Mouse (Mus musculus) MEL (cell line): Measurements from ENCODE around the gene Galnt15. TPM values are rescaled to one million over a fixed set of nuclear protein-coding genes. Genes with fewer than 3 reads are reported as not detected.
A peak's percentile ranks its signal among the peaks of the same experiment; 100 is the strongest.

Source experiments
- DNase-seq: peaks from one replicate; pipeline ENCODE4 v3.0.0; 2011; ENCODE audit warnings: low read depth, low spot score
- H3K27ac ChIP-seq: 2 replicates; pipeline ENCODE4 v1.5.1; 2012; ENCODE audit warnings: low read depth, mild to moderate bottlenecking, control low read depth, low read length, moderate library complexity; ENCODE audit not compliant: control insufficient read depth
- H3K27me3 ChIP-seq, 2 experiments: fragments of 150-350 bp in 1 of 2; sonication (generic) in 1 of 2; 2 replicates each; pipeline ENCODE4 v1.6.1; 2012; ENCODE audit warnings: low read length in 2 of 2, mild to moderate bottlenecking in 2 of 2, improper control_type of control experiment in 1 of 2, moderate library complexity in 1 of 2; ENCODE audit not compliant: insufficient read depth in 2 of 2, control insufficient read depth in 1 of 2
- H3K36me3 ChIP-seq, 2 experiments: 2 replicates each; pipeline ENCODE4 v1.6.1; 2012 to 2014; ENCODE audit warnings: low read length in 2 of 2, improper control_type of control experiment in 1 of 2, inconsistent platforms in 1 of 2, mild to moderate bottlenecking in 1 of 2; ENCODE audit not compliant: insufficient read depth in 2 of 2, control insufficient read depth in 1 of 2
- H3K4me1 ChIP-seq, 2 experiments: fragments of 150-350 bp in 1 of 2; sonication (generic) in 1 of 2; 2 replicates each; pipeline ENCODE4 v1.6.1; 2012; ENCODE audit warnings: low read length in 2 of 2, improper control_type of control experiment in 1 of 2, mild to moderate bottlenecking in 1 of 2; ENCODE audit not compliant: insufficient read depth in 2 of 2, control insufficient read depth in 1 of 2
- H3K4me3 ChIP-seq, 2 experiments: fragments of 150-350 bp in 1 of 2; sonication (generic) in 1 of 2; 2 replicates each; pipeline ENCODE4 v1.5.1; 2012; ENCODE audit warnings: low read depth in 2 of 2, low read length in 2 of 2, mild to moderate bottlenecking in 2 of 2, moderate library complexity in 2 of 2, control low read depth in 1 of 2, improper control_type of control experiment in 1 of 2; ENCODE audit not compliant: control insufficient read depth in 1 of 2, insufficient read depth in 1 of 2
- H3K79me2 ChIP-seq: 2 replicates; pipeline ENCODE4 v1.6.1; 2012; ENCODE audit warnings: mild to moderate bottlenecking, low read length, moderate library complexity; ENCODE audit not compliant: control insufficient read depth, poor library complexity, insufficient read depth
- H3K9ac ChIP-seq: 2 replicates; pipeline ENCODE4 v1.6.1; 2012; ENCODE audit warnings: low read depth, mild to moderate bottlenecking, control low read depth, low read length, moderate library complexity; ENCODE audit not compliant: control insufficient read depth, poor library complexity, severe bottlenecking
- H3K9me3 ChIP-seq: fragments of 150-350 bp; sonication (generic); replicated peaks from 2 replicates; pipeline ENCODE4 v1.6.1; 2012; ENCODE audit warnings: mild to moderate bottlenecking, low read length, improper control_type of control experiment, moderate library complexity; ENCODE audit not compliant: insufficient read depth
- E2F4 ChIP-seq: IDR thresholded peaks from 2 replicates; pipeline ENCODE4 v1.6.1; 2011; ENCODE audit warnings: low read depth, low read length, improper control_type of control experiment, borderline replicate concordance
- GABPA ChIP-seq: IDR thresholded peaks from 2 replicates; pipeline ENCODE4 v1.6.1; 2012; ENCODE audit warnings: low read depth, mild to moderate bottlenecking, inconsistent platforms, low read length, improper control_type of control experiment, moderate library complexity
- GATA1 ChIP-seq: IDR thresholded peaks from 2 replicates; pipeline ENCODE4 v1.6.1; 2011; ENCODE audit warnings: low read depth, low read length, improper control_type of control experiment
- HCFC1 ChIP-seq: IDR thresholded peaks from 2 replicates; pipeline ENCODE4 v1.6.1; 2012; ENCODE audit warnings: low read depth, mild to moderate bottlenecking, inconsistent platforms, low read length, improper control_type of control experiment, moderate library complexity
- MAFK ChIP-seq: IDR thresholded peaks from 2 replicates; pipeline ENCODE4 v1.6.1; 2011; ENCODE audit warnings: low read depth, mild to moderate bottlenecking, low read length, improper control_type of control experiment, borderline replicate concordance
- MAZ ChIP-seq: IDR thresholded peaks from 2 replicates; pipeline ENCODE4 v1.6.1; 2012; ENCODE audit warnings: low read depth, mild to moderate bottlenecking, inconsistent platforms, low read length, improper control_type of control experiment
- MXI1 ChIP-seq: IDR thresholded peaks from 2 replicates; pipeline ENCODE4 v1.6.1; 2011; ENCODE audit warnings: mild to moderate bottlenecking, low read depth, low read length, improper control_type of control experiment
- TAL1 ChIP-seq: IDR thresholded peaks from 2 replicates; pipeline ENCODE4 v1.6.1; 2012; ENCODE audit warnings: mild to moderate bottlenecking, inconsistent platforms, low read length, moderate library complexity, mixed read lengths
- TCF12 ChIP-seq: IDR thresholded peaks from 2 replicates; pipeline ENCODE4 v1.6.1; 2014; ENCODE audit warnings: low read depth, mild to moderate bottlenecking, inconsistent platforms, low read length, improper control_type of control experiment, moderate library complexity
- USF1 ChIP-seq: IDR thresholded peaks from 2 replicates; pipeline ENCODE4 v1.6.1; 2014; ENCODE audit warnings: low read depth, mild to moderate bottlenecking, inconsistent platforms, low read length, improper control_type of control experiment, moderate library complexity
- polyA plus RNA-seq, 2 experiments: library from polyadenylated mRNA; stranded (reverse) in 1 of 2; unstranded in 1 of 2; fragments of >175 nt in 1 of 2; fragments of >200 nt in 1 of 2; gene quantifications; 2 replicates each; pipeline versions ENCODE4 v1.2.1 to v1.2.4; 2012; ENCODE audit warnings: low replicate concordance in 2 of 2, low read depth in 1 of 2; ENCODE audit not compliant: insufficient read length in 2 of 2, insufficient read depth in 1 of 2, missing spikeins in 1 of 2
- total RNA-seq: library from RNA; depleted of rRNA; stranded (reverse); fragments of 300-350 nt; gene quantifications from 2 replicates; pipeline ENCODE4 v1.2.3, GENCODE M21; 2012

The Galnt15 gene
- total and polyA plus RNA-seq, 3 experiments: 0.04 to 0.15 TPM; not detected in 1

- H3K36me3 ChIP-seq: no peaks in the 10 kb centered on the region
- H3K4me3 ChIP-seq: no peak overlapping the region
- no peaks in the 10 kb centered on the region for H3K79me2 ChIP-seq
- TF ChIP-seq MAZ: no peak
- no peak for TF ChIP-seq MXI1
- no peak for TF ChIP-seq USF1
- no peak for TF ChIP-seq GATA1
- no peak for TF ChIP-seq GABPA
- no peak for TF ChIP-seq TAL1
- no peak for TF ChIP-seq HCFC1
- TF ChIP-seq TCF12: no peak
- TF ChIP-seq E2F4: no peak
- TF ChIP-seq, all 39 proteins: peak for 0
- peak; percentile 20 for DNase-seq
- no peaks in the 10 kb centered on the region for H3K9me3 ChIP-seq
- no peak overlapping the region for H3K9ac ChIP-seq
- peaks cover 0 to 3% of the 10 kb centered on the region in 2 experiments; a peak in 1 of 4 replicates for H3K27me3 ChIP-seq
- no peaks in the 10 kb centered on the region for H3K4me1 ChIP-seq
- no peak overlapping the region for H3K27ac ChIP-seq
These were observed 25.1 kb downstream of the Galnt15 start for GRCm38 (mm10) chr14:32053895-32054294.

- peaks cover 0 to 3% of the 10 kb centered on the region in 2 experiments; a peak in 1 of 4 replicates for H3K27me3 ChIP-seq
- no peak overlapping the region for H3K4me3 ChIP-seq
- no peak overlapping the region for H3K9ac ChIP-seq
- H3K4me1 ChIP-seq: no peaks in the 10 kb centered on the region
- H3K79me2 ChIP-seq: no peaks in the 10 kb centered on the region
- no peaks in the 10 kb centered on the region for H3K9me3 ChIP-seq
- no peak for DNase-seq
- no peak for TF ChIP-seq TAL1
- TF ChIP-seq MAFK: 0 out of 2 replicates have a peak, but pooled peaks have one; percentile 31
- H3K27ac ChIP-seq: no peak overlapping the region
- no peaks in the 10 kb centered on the region for H3K36me3 ChIP-seq
These were observed 26.0 kb downstream of the Galnt15 start for GRCm38 (mm10) chr14:32054788-32055187.

DNA sequence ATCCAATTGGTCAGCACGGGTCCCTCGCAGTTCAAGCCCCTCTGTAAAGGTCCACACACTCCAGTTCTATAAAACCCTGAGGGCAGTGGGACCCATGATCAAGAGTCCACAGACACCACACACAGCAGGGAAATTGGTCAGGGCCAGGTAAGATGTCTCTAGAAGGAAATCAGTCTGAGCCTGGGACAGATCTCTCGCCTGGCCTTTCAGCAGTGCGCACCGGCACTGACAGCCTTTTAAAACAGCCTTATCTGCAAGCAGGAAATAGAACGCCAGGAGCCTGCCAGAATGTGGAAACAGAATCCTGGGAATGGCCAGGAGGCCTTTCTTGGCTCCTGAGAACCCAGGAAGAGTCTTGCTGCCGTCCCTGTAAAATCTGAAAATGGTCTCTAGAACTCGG lies 27.0 kb downstream of the Galnt15 start:
- Histone ChIP-seq H3K36me3 (no peaks in the 10 kb centered on the region), H3K4me3 (no peak overlapping the region), H3K4me1 (no peaks in the 10 kb centered on the region), H3K79me2 (no peaks in the 10 kb centered on the region), H3K27ac (no peak overlapping the region), H3K9me3 (no peaks in the 10 kb centered on the region), H3K9ac (no peak overlapping the region), H3K27me3 (peaks cover 0 to 2% of the 10 kb centered on the region in 2 experiments; a peak in 1 of 4 replicates)
- TF ChIP-seq GATA1 (no peak), GABPA (no peak)
- no peak for DNase-seq
